Mouse (Mus musculus): ENCODE results near the gene Cd68. TPM values are rescaled to one million over a fixed set of nuclear protein-coding genes. Genes with fewer than 3 reads are reported as not detected.
"Not testable (repeated sequence)": the region's sequence is repeated elsewhere in the genome, so short reads cannot be mapped to it uniquely, and the experiment has no call there.

Gene Cd68
- polyA plus RNA-seq, 1 experiment from 2014 or later = 12.4 TPM

DNA sequence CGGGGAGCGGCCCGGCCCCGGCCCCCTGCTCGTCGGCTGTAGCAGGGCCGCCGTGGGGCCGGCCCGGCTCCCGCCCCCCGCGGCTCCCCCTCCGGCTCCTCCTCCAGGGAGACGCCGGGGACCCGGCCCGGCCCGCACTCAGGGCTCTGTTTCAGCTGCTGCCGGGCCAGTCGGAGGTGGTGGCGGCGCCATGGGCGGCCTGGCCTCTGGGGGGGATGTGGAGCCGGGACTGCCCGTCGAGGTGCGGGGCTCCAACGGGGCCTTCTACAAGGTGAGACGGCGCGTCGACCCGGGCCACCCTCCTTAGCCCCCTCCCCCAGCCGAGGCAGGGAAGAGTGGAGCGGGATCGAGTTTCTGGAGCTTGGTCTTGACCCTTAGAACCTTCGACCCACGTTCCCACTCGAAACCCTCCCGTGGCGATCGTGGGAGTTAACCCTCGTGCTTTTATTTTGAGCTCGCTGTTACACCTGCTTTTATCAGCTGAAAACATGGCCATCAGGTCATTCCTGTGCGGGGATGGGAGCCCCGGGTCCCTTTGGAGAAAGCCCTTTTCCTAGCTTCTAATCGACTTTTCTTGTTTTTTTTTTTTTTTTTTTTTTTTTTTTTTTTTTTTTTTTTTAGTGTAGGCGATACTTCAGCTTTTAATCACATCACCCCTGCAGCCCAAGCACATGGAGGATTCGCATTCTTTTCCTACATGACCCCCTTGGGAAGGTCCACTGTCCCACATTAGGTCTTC lies 32.7 kb downstream of the Cd68 start:
- Histone ChIP-seq H3K4me2 (replicated peaks; ENCODE audit: low read depth, low read length) (peak overlapping the region; percentile 84), H3K4me1 (ENCODE audit: insufficient read depth, low read length) (peaks cover 26% of the 10 kb centered on the region), H3K27me3 (ENCODE audit: insufficient read depth, low read length) (no peaks in the 10 kb centered on the region), H3K9me3 (ENCODE audit: low read length) (no peaks in the 10 kb centered on the region), H3K9ac (replicated peaks; ENCODE audit: low read length) (peak overlapping the region; percentile 99), H3K4me3 (ENCODE audit: low read length) (peak overlapping the region; percentile 96), H3K36me3 (ENCODE audit: insufficient read depth, low read length) (peaks cover 3% of the 10 kb centered on the region; the same call in 1 of the 2 replicates), H3K27ac (ENCODE audit: low read length) (peak overlapping the region; percentile 96)
- under 1% methylated on average over 43 of the region's 50 CpGs for WGBS
- peak; percentile 69 for ATAC-seq (ENCODE audit: low FRiP score, low TSS enrichment)

DNA sequence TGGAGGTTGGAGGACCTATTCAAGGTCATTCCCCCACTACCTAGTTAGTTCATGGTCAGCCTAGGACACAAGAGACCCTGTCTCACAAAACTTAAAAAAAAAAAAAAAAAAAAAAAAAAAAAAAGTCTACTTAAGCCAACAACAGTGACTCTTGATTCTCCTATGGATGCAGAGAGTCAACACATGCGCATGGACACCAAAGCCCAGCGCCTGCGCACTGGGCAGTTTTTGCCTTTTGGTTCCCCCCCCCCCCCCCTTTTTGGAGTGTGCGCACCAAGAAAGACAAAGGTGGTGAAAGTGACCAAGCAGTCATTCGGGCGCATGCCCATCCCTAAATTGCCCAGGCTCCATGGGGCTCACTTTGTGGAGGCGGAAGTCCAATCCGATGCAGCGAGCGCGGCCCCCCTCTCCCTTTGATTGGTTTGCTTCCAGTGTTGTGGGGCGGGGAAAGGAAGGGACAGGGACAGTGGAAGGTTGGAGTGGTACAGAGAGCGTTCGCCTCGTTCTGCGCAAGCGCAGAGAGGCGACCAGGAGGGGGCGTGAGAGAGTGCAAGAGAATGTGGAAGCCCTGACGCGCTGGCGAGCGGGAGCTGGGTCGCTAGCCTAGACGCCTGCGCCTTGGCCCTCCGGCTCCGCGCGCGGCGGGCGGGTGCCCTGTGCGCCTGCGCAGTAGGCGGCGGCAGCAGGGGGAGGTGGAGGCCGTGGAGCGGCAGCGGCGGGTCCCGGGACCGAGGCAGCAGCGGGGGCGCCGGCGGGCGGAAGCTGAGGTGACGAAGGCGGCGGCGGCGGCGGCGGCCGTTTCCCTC lies 33.5 kb downstream of the Cd68 start, which contains the start of gene Fxr2:
Gene Fxr2, plus strand, starts transcription at position 707 of the 806 bp plus-strand sequence.
- H3K9me3 ChIP-seq (ENCODE audit: low read length) = no peaks in the 10 kb centered on the region
- H3K9ac ChIP-seq (replicated peaks; ENCODE audit: low read length) = peak within 1 kb of the TSS; percentile 99
- no peaks in the 10 kb centered on the region for H3K36me3 ChIP-seq (ENCODE audit: insufficient read depth, low read length)
- ATAC-seq (ENCODE audit: low FRiP score, low TSS enrichment) = peak; percentile 99
- H3K27me3 ChIP-seq (ENCODE audit: insufficient read depth, low read length) = no peaks in the 10 kb centered on the region
- H3K4me1 ChIP-seq (ENCODE audit: insufficient read depth, low read length) = peaks cover 26% of the 10 kb centered on the region
- H3K27ac ChIP-seq (ENCODE audit: low read length) = peak within 1 kb of the TSS; percentile 96
- peak within 1 kb of the TSS; percentile 84 for H3K4me2 ChIP-seq (replicated peaks; ENCODE audit: low read depth, low read length)
- H3K4me3 ChIP-seq (ENCODE audit: low read length) = peak within 1 kb of the TSS; percentile 96
- 0% methylated on average over 56 of the region's 56 CpGs for WGBS

DNA sequence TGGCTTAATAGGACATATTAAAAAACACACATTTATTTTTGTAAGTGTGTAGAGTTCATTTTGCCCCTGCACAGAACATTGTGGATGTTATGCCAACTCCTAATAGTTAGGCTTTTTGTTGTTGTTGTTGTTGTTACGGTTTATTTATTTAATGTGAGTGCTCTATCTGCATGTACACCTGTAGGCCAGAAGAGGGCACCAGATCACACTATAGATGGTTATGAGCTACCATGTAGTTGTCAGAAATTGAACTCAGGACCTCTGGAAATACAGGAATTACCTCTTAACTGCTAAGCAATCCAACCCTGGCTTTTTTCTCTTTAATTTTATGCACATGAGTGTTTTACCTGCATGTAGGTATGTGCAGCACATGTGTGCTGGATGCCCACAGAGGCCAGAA lies 36.2 kb downstream of the Cd68 start:
- Histone ChIP-seq H3K36me3 (ENCODE audit: insufficient read depth, low read length) (no peaks in the 10 kb centered on the region), H3K4me3 (ENCODE audit: low read length) (no peak overlapping the region), H3K4me1 (ENCODE audit: insufficient read depth, low read length) (peaks cover 17% of the 10 kb centered on the region), H3K27ac (ENCODE audit: low read length) (no peak overlapping the region), H3K9ac (replicated peaks; ENCODE audit: low read length) (no peak overlapping the region), H3K9me3 (ENCODE audit: low read length) (no peaks in the 10 kb centered on the region), H3K27me3 (ENCODE audit: insufficient read depth, low read length) (no peaks in the 10 kb centered on the region), H3K4me2 (replicated peaks; ENCODE audit: low read depth, low read length) (no peak overlapping the region)
- no peak for ATAC-seq (ENCODE audit: low FRiP score, low TSS enrichment)
- WGBS = 59% methylated on average over 1 of the region's 1 CpGs

DNA sequence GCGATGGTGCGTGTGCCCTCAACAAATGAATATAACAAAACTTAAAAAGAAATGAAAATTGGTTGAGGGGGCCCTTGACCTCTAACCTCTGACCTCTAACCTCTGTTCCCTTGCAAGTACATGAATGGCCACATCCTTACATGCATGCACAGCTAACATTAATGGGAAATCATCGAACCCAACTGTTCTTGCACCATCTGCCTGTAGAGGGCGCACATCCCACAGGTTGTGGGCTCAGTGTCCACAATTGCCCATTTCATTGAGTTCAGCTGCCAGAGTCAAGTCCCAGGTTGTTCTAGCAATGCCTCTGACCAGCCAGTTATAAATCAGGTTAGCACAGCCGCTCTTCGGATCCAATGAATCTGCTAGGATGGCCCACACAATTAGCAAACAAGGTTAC lies 37.7 kb downstream of the Cd68 start:
- peaks cover 5% of the 10 kb centered on the region; the same call in 1 of the 2 replicates for H3K4me1 ChIP-seq (ENCODE audit: insufficient read depth, low read length)
- no peak overlapping the region for H3K4me2 ChIP-seq (replicated peaks; ENCODE audit: low read depth, low read length)
- H3K4me3 ChIP-seq (ENCODE audit: low read length) = no peak overlapping the region
- no peaks in the 10 kb centered on the region for H3K27me3 ChIP-seq (ENCODE audit: insufficient read depth, low read length)
- 32% methylated on average over 6 of the region's 6 CpGs for WGBS
- H3K27ac ChIP-seq (ENCODE audit: low read length) = no peak overlapping the region
- ATAC-seq (ENCODE audit: low FRiP score, low TSS enrichment) = no peak
- no peaks in the 10 kb centered on the region for H3K36me3 ChIP-seq (ENCODE audit: insufficient read depth, low read length)
- H3K9ac ChIP-seq (replicated peaks; ENCODE audit: low read length) = no peak overlapping the region
- H3K9me3 ChIP-seq (ENCODE audit: low read length) = no peaks in the 10 kb centered on the region

DNA sequence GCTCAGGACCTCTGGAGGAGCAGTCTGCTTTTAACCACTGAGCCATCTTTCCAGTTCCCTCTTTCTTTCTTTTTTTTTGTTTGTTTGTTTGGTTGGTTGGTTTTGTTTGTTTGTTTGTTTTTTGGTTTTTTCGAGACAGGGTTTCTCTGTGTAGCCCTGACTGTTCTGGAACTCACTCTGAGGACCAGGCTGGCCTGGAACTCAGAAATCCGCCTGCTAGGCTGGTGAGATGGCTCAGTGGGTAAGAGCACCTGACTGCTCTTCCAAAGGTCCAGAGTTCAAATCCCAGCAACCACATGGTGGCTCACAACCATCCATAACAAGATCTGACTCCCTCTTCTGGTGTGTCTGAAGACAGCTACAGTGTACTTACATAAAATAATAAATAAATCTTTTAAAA lies 41.6 kb downstream of the Cd68 start:
- not testable (repeated sequence) for H3K9me3 ChIP-seq (ENCODE audit: low read length); H3K27me3 ChIP-seq (ENCODE audit: insufficient read depth, low read length); ATAC-seq (ENCODE audit: low FRiP score, low TSS enrichment); H3K27ac ChIP-seq (ENCODE audit: low read length); H3K36me3 ChIP-seq (ENCODE audit: insufficient read depth, low read length); H3K4me2 ChIP-seq (replicated peaks; ENCODE audit: low read depth, low read length); H3K4me1 ChIP-seq (ENCODE audit: insufficient read depth, low read length); H3K4me3 ChIP-seq (ENCODE audit: low read length); H3K9ac ChIP-seq (replicated peaks; ENCODE audit: low read length)
- WGBS = 84% methylated on average over 2 of the region's 2 CpGs

DNA sequence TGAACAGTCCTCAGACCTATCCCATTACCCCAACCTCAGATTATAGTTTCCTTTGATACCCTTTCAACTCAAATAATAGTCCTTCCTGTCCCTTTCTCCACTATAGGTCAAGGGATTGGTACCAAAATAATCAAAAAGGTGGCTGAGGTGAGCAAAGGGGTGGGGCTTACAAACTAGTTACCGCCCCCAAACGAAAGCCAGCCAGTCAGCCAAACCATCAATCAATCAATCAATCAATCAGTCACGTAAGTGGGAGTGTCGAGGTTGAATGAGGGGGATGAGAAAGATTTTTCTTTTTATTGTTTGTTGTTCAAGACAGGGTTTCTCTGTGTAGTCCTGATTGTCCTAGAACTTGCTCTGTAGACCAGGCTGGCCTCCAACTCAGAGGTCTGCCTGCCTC lies 42.9 kb downstream of the Cd68 start:
- WGBS = 62% methylated on average over 4 of the region's 4 CpGs
- Histone ChIP-seq H3K27ac (ENCODE audit: low read length) (no peak overlapping the region), H3K36me3 (ENCODE audit: insufficient read depth, low read length) (no peaks in the 10 kb centered on the region), H3K9me3 (ENCODE audit: low read length) (no peaks in the 10 kb centered on the region), H3K4me3 (ENCODE audit: low read length) (no peak overlapping the region), H3K4me2 (replicated peaks; ENCODE audit: low read depth, low read length) (peak overlapping the region; percentile 79), H3K27me3 (ENCODE audit: insufficient read depth, low read length) (no peaks in the 10 kb centered on the region), H3K9ac (replicated peaks; ENCODE audit: low read length) (no peak overlapping the region), H3K4me1 (ENCODE audit: insufficient read depth, low read length) (peaks cover 9% of the 10 kb centered on the region; the same call in 1 of the 2 replicates)
- ATAC-seq (ENCODE audit: low FRiP score, low TSS enrichment) = no peak

DNA sequence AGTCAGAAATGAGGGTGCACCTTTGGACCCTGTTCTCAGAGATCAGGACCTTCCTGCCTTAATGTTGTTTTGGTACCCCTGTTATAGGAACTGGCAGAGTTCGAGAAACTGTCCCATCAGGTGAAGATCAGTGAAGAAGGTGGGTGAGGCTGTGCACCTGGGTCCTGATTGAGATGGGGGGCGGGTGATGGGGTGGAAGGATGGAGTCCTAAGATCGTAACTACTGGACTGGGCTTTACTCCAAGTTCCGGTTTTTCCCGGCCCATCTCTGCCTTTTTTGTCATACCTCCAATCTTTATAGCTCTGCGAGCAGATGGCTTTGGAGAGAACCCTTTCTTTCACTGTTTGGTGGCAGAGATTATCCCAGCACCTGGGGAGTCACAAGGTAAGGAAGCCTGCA lies 43.5 kb downstream of the Cd68 start:
- H3K4me2 ChIP-seq (replicated peaks; ENCODE audit: low read depth, low read length) = peak overlapping the region; percentile 79
- no peaks in the 10 kb centered on the region for H3K9me3 ChIP-seq (ENCODE audit: low read length)
- H3K27me3 ChIP-seq (ENCODE audit: insufficient read depth, low read length) = no peaks in the 10 kb centered on the region
- WGBS = 31% methylated on average over 6 of the region's 6 CpGs
- H3K27ac ChIP-seq (ENCODE audit: low read length) = peak overlapping the region; percentile 79
- H3K36me3 ChIP-seq (ENCODE audit: insufficient read depth, low read length) = no peaks in the 10 kb centered on the region
- ATAC-seq (ENCODE audit: low FRiP score, low TSS enrichment) = 0 out of 2 replicates have a peak, but pooled peaks have one; percentile 1
- peak overlapping the region; percentile 79 for H3K9ac ChIP-seq (replicated peaks; ENCODE audit: low read length)
- H3K4me3 ChIP-seq (ENCODE audit: low read length) = peak overlapping the region; percentile 67
- H3K4me1 ChIP-seq (ENCODE audit: insufficient read depth, low read length) = peaks cover 9% of the 10 kb centered on the region; the same call in 1 of the 2 replicates

DNA sequence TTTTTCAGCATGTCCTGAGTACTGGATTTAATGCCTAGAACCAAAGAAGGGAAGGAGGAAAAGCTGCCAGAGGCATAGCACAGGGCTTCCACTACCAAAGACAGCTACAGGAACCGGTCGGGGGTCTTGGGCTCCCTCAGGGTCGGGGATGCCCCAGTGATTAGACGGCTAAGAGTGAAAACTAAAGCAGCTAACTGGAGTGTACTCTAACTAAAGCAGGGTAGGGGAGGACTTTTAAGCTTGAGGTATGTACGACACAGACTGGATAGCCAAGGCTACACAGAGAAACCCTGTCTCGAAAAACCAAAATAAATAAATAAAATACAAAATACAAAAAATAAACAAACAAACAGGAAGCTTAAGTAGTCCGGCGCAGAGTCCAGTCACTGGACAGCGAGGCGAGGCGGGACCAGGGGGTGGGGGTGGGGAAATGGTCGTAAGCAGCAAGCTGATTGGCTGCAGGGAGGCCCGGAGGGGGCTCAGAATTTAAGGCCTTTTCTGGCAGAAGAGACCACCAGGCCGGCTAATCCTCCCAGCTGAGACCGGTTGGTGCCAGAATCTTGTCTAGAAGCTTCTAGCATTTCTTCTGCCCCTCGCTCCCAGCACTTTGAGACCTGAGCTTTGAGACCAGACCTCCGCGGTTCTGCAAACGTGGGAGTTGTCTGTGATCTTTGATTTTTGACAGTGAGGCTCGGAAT lies 44.2 kb downstream of the Cd68 start, which contains the start of gene Sat2:
Gene Sat2, plus strand, starts transcription at position 454 of the 698 bp plus-strand sequence.
- peak; percentile 84 for ATAC-seq (ENCODE audit: low FRiP score, low TSS enrichment)
- H3K4me1 ChIP-seq (ENCODE audit: insufficient read depth, low read length) = peaks cover 9% of the 10 kb centered on the region; the same call in 1 of the 2 replicates
- H3K9ac ChIP-seq (replicated peaks; ENCODE audit: low read length) = peak within 1 kb of the TSS; percentile 79
- H3K36me3 ChIP-seq (ENCODE audit: insufficient read depth, low read length) = no peaks in the 10 kb centered on the region
- under 1% methylated on average over 20 of the region's 20 CpGs for WGBS
- H3K4me3 ChIP-seq (ENCODE audit: low read length) = peak within 1 kb of the TSS; percentile 67
- no peaks in the 10 kb centered on the region for H3K9me3 ChIP-seq (ENCODE audit: low read length)
- H3K4me2 ChIP-seq (replicated peaks; ENCODE audit: low read depth, low read length) = peak within 1 kb of the TSS; percentile 79
- no peaks in the 10 kb centered on the region for H3K27me3 ChIP-seq (ENCODE audit: insufficient read depth, low read length)
- peak within 1 kb of the TSS; percentile 79 for H3K27ac ChIP-seq (ENCODE audit: low read length)

DNA sequence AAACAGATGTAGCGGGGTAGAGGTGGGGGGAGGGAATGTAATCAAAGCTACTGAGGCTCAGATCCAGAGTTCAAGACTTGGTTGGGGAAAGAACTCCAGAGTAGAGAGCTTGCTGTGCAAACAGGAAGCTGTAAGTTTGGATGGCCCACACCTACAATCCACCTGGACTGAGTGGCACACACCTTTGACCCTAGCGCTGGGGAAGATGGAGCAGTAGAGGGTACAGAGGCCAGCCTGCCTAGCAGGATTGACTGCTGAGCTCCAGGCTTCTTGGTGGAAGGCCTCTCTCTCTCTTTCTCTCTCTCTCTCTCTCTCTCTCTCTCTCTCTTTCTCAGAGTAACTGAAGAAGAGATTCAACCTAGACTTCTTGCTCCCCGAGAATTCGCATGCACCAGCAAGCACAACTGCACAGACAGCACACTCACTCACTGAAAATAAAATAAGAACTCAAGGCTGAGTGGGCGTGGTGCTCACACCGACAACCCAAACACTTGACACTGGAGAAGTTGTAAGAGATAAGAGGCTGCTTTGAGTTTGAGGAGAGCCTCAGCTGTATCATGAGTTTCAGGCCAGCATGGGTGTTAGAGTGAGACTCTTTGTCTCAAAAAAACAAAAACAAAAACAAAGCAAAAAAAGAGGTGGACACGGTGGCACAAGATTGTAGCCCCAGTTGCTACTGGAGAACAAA lies 45.4 kb downstream of the Cd68 start:
- H3K9me3 ChIP-seq (ENCODE audit: low read length) = no peaks in the 10 kb centered on the region
- no peak for ATAC-seq (ENCODE audit: low FRiP score, low TSS enrichment)
- WGBS = 78% methylated on average over 7 of the region's 7 CpGs

More for the DNA sequence above, 45.4 kb downstream of the Cd68 start:
- H3K4me2 ChIP-seq (replicated peaks; ENCODE audit: low read depth, low read length) = no peak overlapping the region
- no peak overlapping the region for H3K4me3 ChIP-seq (ENCODE audit: low read length)
- H3K36me3 ChIP-seq (ENCODE audit: insufficient read depth, low read length) = no peaks in the 10 kb centered on the region
- H3K27me3 ChIP-seq (ENCODE audit: insufficient read depth, low read length) = no peaks in the 10 kb centered on the region
- no peak overlapping the region for H3K9ac ChIP-seq (replicated peaks; ENCODE audit: low read length)
- H3K27ac ChIP-seq (ENCODE audit: low read length) = no peak overlapping the region
- H3K4me1 ChIP-seq (ENCODE audit: insufficient read depth, low read length) = peaks cover 9% of the 10 kb centered on the region; the same call in 1 of the 2 replicates
